Mouse (Mus musculus) midbrain, postnatal 0 days (tissue): ENCODE data around the gene Art2b. TPM values are rescaled to one million over a fixed set of nuclear protein-coding genes. Genes with fewer than 3 reads are reported as not detected.

ENCODE experiments used
- ATAC-seq: fragments of 200-750 bp; cut with Nextera tagmentation; 2 replicates; pipeline ENCODE4 v1.8.0; 2017; ENCODE audit warnings: moderate number of reproducible peaks, mild to moderate bottlenecking, moderate TSS enrichment, moderate library complexity; ENCODE audit not compliant: low FRiP score
- DNase-seq: peaks from one replicate; pipeline ENCODE4 v3.0.0-alpha.2; 2015; ENCODE audit warnings: low spot score
- H3K27ac ChIP-seq: fragments of 300-500 bp; sonication (generic); 2 replicates; pipeline ENCODE4 v1.5.1; 2014; ENCODE audit warnings: low read depth, mild to moderate bottlenecking, low read length, mixed read lengths
- H3K27me3 ChIP-seq: fragments of 300-500 bp; sonication (generic); 2 replicates; pipeline ENCODE4 v1.6.1; 2014; ENCODE audit warnings: low read length, control low read depth, mixed read lengths; ENCODE audit not compliant: insufficient read depth
- H3K36me3 ChIP-seq: fragments of 300-500 bp; sonication (generic); 2 replicates; pipeline ENCODE4 v1.6.1; 2014; ENCODE audit warnings: low read length, control low read depth, mixed read lengths; ENCODE audit not compliant: insufficient read depth
- H3K4me1 ChIP-seq: fragments of 300-500 bp; sonication (generic); 2 replicates; pipeline ENCODE4 v1.6.1; 2014; ENCODE audit warnings: mild to moderate bottlenecking, control low read depth, antibody characterized with exemption, low read length, mixed read lengths; ENCODE audit not compliant: insufficient read depth
- H3K4me2 ChIP-seq: fragments of 300-500 bp; sonication (generic); 2 replicates; pipeline ENCODE4 v1.6.1; 2014; ENCODE audit warnings: low read depth, mild to moderate bottlenecking, low read length, mixed read lengths; ENCODE audit not compliant: poor library complexity, severe bottlenecking
- H3K4me3 ChIP-seq: fragments of 300-500 bp; sonication (generic); 2 replicates; pipeline ENCODE4 v1.5.1; 2014; ENCODE audit warnings: low read depth, mild to moderate bottlenecking, low read length, moderate library complexity
- H3K9ac ChIP-seq: fragments of 300-500 bp; sonication (generic); replicated peaks from 2 replicates; pipeline ENCODE4 v1.6.1; 2014; ENCODE audit warnings: mild to moderate bottlenecking, low read length, moderate library complexity, mixed read lengths; ENCODE audit not compliant: poor library complexity, severe bottlenecking
- H3K9me3 ChIP-seq: fragments of 300-500 bp; sonication (generic); 2 replicates; pipeline ENCODE4 v1.6.1; 2016; ENCODE audit warnings: low read length, control low read depth
- CTCF ChIP-seq: IDR thresholded peaks from 2 replicates; pipeline ENCODE4 v1.5.1; 2016; ENCODE audit warnings: antibody characterized with exemption, mild to moderate bottlenecking
- WGBS: fragments of 180-500 bp; shearing (Covaris S2); extraction: QIAGEN DNeasy Blood & Tissue Kit; methylation state at CpG from one replicate; pipeline ENCODE4 v1.1.7; 2014; 5-methylcytosine and 5-hydroxymethylcytosine counted together
- polyA plus RNA-seq: library from polyadenylated mRNA; unstranded; fragments of >200 nt; fragmentation: Nextera tagmentation; extraction: Ambion mirVana; gene quantifications from 2 replicates; pipeline ENCODE4 v1.2.1, GENCODE M21; 2015
- total RNA-seq: library from RNA; depleted of rRNA; stranded (reverse); fragments of >200 nt; gene quantifications from 2 replicates; pipeline ENCODE4 v1.2.3, GENCODE M21; 2014; rRNA removed

The Art2b gene
- total and polyA plus RNA-seq, 2 experiments from 2014 or later: not detected

DNA sequence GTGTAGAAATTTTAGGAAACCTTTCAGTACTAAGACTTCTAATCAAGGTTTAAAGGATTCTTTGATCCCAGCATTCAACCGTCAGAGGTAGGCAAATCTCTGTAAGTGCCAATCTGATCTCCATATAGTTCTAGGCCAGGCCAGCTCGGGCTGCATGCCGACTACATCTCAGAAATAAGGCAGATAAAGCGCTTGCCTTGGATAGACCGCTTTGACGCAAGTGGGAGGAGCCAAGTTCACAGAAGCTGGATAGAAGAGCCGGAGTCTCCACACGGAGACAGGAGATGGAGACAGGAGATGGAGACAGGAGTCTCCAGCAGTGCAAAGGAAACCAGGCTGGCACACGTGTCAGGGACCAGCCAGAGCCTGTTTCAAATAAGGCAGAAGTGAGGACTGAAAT lies 45.6 kb downstream of the Art2b start:
- Histone ChIP-seq H3K9me3 (no peaks in the 10 kb centered on the region), H3K9ac (no peak overlapping the region), H3K36me3 (no peaks in the 10 kb centered on the region), H3K27ac (no peak overlapping the region), H3K4me3 (no peak overlapping the region), H3K27me3 (no peaks in the 10 kb centered on the region), H3K4me1 (no peaks in the 10 kb centered on the region; the same call in 1 of the 2 replicates), H3K4me2 (no peak overlapping the region)
- no peak for ATAC-seq
- TF ChIP-seq CTCF: no peak
- WGBS: 27% methylated on average over 9 of the region's 9 CpGs
- no peak for DNase-seq

DNA sequence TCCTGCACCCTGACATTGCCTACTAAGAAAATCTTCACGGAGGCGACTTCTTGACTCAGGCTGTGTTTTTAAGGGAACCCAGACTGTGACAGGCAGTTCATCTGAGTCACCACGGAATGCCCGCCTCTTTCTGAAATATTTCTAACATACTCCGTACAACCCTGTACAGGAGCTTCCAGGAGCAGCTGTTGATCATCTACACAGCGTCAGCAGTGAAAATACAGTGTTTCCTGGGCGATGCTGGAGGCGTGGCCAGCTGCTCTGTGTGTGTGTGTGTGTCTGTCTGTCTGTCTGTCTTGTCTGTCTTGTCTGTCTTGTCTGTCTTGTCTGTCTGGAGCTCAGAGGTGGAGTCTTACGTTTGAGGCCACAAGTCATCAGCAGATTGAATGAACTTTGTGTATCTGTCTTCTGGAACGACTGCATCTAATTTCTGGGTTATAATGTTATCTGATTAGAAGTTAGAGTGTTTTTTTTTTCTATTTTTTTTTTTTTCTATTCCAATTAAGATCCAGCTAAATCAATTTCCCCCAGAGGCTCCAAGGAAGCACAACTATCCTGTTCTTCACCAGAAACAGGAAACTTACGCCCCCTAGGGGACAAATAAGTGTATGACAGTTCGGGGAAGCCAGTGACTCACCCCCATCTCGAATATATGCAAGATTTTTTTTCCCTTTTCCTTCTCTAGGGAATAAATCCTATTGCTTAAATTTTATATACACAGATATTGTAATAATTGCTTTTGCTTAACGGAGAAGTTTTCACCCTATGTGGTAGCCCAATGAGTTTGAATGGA lies 47.1 kb downstream of the Art2b start:
- peak; percentile 74 for DNase-seq
- WGBS: 64% methylated on average over 14 of the region's 14 CpGs
- Histone ChIP-seq H3K36me3 (no peaks in the 10 kb centered on the region), H3K27ac (no peak overlapping the region), H3K4me1 (no peaks in the 10 kb centered on the region; the same call in 1 of the 2 replicates), H3K9ac (no peak overlapping the region), H3K4me3 (no peak overlapping the region), H3K4me2 (no peak overlapping the region), H3K9me3 (no peaks in the 10 kb centered on the region), H3K27me3 (no peaks in the 10 kb centered on the region)
- no peak for ATAC-seq
- TF ChIP-seq CTCF: peak; percentile 76

DNA sequence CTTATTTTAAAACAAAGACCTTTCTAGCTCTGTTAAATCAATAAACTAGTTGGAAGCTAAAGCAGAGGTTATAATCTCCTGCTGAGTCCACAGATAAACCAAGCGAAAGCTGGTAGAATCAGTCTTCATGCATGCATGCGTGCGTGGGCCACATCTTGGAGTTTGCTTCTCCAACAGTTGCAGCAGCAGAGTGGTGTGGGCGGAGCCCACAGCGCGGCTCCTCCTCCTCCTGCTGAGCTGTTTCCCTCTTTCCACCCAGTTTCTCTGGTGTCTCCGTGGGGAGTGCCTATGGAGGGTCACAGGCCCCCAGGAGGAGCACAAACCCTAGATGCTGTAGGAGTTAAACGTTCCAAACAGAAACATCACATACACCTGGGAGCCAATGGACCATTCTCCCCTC lies 47.9 kb downstream of the Art2b start:
- TF ChIP-seq CTCF: no peak
- Histone ChIP-seq H3K4me3 (no peak overlapping the region), H3K4me1 (no peaks in the 10 kb centered on the region; the same call in 1 of the 2 replicates), H3K27ac (no peak overlapping the region), H3K27me3 (no peaks in the 10 kb centered on the region), H3K36me3 (no peaks in the 10 kb centered on the region), H3K9me3 (no peaks in the 10 kb centered on the region), H3K4me2 (no peak overlapping the region), H3K9ac (no peak overlapping the region)
- DNase-seq (no peak), ATAC-seq (no peak)
- 57% methylated on average over 8 of the region's 8 CpGs for WGBS

DNA sequence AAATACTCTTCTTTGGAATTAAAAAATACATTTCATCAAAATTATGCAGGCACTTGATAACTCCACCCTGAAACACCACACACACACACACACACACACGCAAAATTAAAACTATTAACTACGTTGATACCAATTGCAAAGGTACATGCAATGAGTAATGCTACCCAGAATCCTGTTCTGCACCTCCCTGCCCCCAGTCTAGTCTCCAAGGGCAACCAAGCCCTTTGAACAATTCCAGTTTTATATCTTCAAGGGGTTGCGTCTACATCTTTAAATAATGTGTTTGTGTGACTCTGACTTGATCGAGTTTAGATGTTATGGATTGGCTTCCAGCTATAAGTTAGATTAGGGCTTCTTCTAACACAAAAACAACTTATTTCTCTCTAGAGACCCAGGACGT lies 49.9 kb downstream of the Art2b start:
- no peak for TF ChIP-seq CTCF

DNA sequence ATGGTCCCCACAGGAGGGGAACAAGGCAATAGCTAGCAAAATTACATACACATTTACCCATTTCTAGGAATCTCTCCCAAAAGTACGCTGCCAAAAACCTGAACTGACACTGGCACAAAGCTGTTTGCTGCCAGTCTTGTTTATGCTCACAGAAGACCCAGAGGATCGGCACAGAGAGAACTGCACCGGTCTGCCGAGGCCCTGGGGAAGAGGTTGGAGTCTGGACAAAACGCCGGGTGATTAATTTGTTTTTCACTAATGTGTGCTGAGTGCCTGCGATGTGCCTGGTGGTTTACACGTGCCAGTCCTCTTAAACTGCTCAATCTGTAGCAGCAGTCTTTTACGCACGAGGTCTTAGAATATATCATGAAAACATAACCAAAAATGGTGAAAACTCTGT lies 50.3 kb downstream of the Art2b start:
- ATAC-seq (no peak), DNase-seq (peak; percentile 24)
- Histone ChIP-seq H3K4me2 (no peak overlapping the region), H3K4me1 (no peaks in the 10 kb centered on the region), H3K36me3 (no peaks in the 10 kb centered on the region), H3K27ac (no peak overlapping the region), H3K4me3 (no peak overlapping the region), H3K9me3 (no peaks in the 10 kb centered on the region), H3K9ac (no peak overlapping the region), H3K27me3 (no peaks in the 10 kb centered on the region)
- no peak for TF ChIP-seq CTCF
- whole genome bisulfite sequencing: 60% methylated on average over 10 of the region's 10 CpGs

More for the DNA sequence above, 49.9 kb downstream of the Art2b start:
- Histone ChIP-seq H3K36me3 (no peaks in the 10 kb centered on the region), H3K9me3 (no peaks in the 10 kb centered on the region), H3K4me1 (no peaks in the 10 kb centered on the region), H3K27me3 (no peaks in the 10 kb centered on the region), H3K9ac (no peak overlapping the region), H3K4me2 (no peak overlapping the region), H3K4me3 (no peak overlapping the region), H3K27ac (no peak overlapping the region)
- 62% methylated on average over 5 of the region's 5 CpGs for WGBS
- DNase-seq: no peak
- ATAC-seq: no peak

DNA sequence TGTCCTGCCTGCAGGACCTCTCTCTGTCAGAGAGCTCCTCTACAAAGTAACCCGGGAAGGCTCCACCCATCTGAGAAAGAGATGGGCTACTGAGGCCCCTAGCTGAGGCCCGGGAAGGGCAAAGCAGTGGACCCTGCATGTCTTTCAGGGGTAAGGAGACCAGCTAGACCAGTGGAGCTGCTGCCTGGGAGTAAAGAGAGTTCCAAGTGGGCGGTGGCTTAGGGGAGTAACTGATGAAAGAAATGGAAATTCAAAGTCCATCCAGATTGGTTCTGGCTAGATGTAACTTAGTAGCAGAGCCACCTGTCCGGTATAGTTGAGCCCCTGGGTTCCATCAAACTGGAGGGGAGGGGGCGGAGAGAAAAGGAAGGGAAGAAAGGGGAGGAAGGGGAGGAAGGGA lies 51.0 kb downstream of the Art2b start:
- DNase-seq: no peak
- no peak for ATAC-seq
- no peaks in the 10 kb centered on the region for H3K36me3 ChIP-seq
- no peak overlapping the region for H3K4me2 ChIP-seq
- no peak overlapping the region for H3K9ac ChIP-seq
- H3K27ac ChIP-seq: no peak overlapping the region
- 27% methylated on average over 5 of the region's 5 CpGs for WGBS
- H3K4me1 ChIP-seq: no peaks in the 10 kb centered on the region
- no peak for TF ChIP-seq CTCF
- no peaks in the 10 kb centered on the region for H3K27me3 ChIP-seq
- H3K4me3 ChIP-seq: no peak overlapping the region
- H3K9me3 ChIP-seq: no peaks in the 10 kb centered on the region

Other genes starting within 250 kb of the Art2b start
- 12.3 and 30.0 TPM in 2 replicates for gene Arap1, start 237.5 kb downstream of the Art2b start, total RNA-seq
- gene Arap1, start 237.5 kb downstream of the Art2b start, polyA plus RNA-seq: 6.9 and 8.9 TPM in 2 replicates
- gene Gm45837, start 174.7 kb downstream of the Art2b start, total RNA-seq: not detected in 2 replicates
- gene Gm45837, start 174.7 kb downstream of the Art2b start, polyA plus RNA-seq: 0.71 TPM in 1 of 2 replicates, not detected in the other
- 49.6 and 53.9 TPM in 2 replicates for gene Pde2a, start 163.9 kb downstream of the Art2b start, total RNA-seq
- gene Pde2a, start 163.9 kb downstream of the Art2b start, polyA plus RNA-seq: 31.4 and 33.8 TPM in 2 replicates
- 39.7 and 53.1 TPM in 2 replicates for gene Clpb, start 78.0 kb upstream of the Art2b start, total RNA-seq
- 33.4 and 43.3 TPM in 2 replicates for gene Clpb, start 78.0 kb upstream of the Art2b start, polyA plus RNA-seq
- gene Phox2a, start 232.7 kb upstream of the Art2b start, total RNA-seq: 0.82 TPM in 1 of 2 replicates, not detected in the other
- 0.12 TPM in 1 of 2 replicates, not detected in the other for gene Phox2a, start 232.7 kb upstream of the Art2b start, polyA plus RNA-seq